Mouse (Mus musculus) erythroblast, embryonic 14.5 days (primary cell): ENCODE measurements around the gene Mrm1.

Experiments used
- GATA1 ChIP-seq: IDR thresholded peaks from 2 replicates; pipeline ENCODE4 v1.6.1; 2012; ENCODE audit warnings: low read length, inconsistent platforms, mixed read lengths
- TAL1 ChIP-seq: IDR thresholded peaks from 3 replicates; pipeline ENCODE4 v1.6.1; 2012; ENCODE audit warnings: low read length, inconsistent platforms, mixed read lengths

- no peak for TF ChIP-seq TAL1
- no peak for TF ChIP-seq GATA1
Measured at GRCm38 (mm10) chr11:84827492-84827891, 8.2 kb upstream of the Mrm1 start.
